Mouse (Mus musculus): ENCODE measurements around the gene Kdm6b. TPM values are rescaled to one million over a fixed set of nuclear protein-coding genes. Genes with fewer than 3 reads are reported as not detected.
A peak's percentile ranks its signal among the peaks of the same experiment; 100 is the strongest.

Gene Kdm6b
- polyA plus RNA-seq, 1 experiment = 14.0 TPM

DNA sequence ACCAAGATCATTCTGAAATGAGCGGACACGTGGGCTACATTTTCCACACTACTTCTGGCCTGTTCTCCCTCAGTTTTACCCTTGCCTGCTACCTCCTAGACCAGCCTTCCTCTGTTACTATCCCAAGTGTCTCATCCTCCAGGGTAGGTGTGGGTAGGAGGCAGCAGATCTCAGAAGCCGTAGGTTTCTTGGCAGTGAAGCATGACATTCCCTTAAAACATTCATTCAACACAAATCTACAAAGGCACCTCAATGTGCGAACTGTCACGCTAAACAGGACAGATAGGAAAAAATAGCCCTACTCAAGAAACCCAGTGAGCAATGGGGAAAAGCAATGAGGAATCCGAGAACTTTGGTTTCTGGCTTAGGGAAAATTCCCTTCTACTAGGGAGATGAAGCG is 927 bp downstream of the Kdm6b start:
- no peak for TF ChIP-seq POLR2A (IDR thresholded peaks at IDR 0.05; ENCODE audit: borderline replicate concordance, insufficient read depth, low read length)
- TF ChIP-seq CTCF (IDR thresholded peaks at IDR 0.05; ENCODE audit: borderline replicate concordance, insufficient read depth, low read depth, low read length) = no peak
- H3K27me3 ChIP-seq (ENCODE audit: control insufficient read depth, insufficient read depth, low read length) = no peaks in the 10 kb centered on the region
- H3K4me1 ChIP-seq (ENCODE audit: control insufficient read depth, insufficient read depth, low read length) = peaks cover 16% of the 10 kb centered on the region; the same call in 1 of the 2 replicates
- peak overlapping the region; percentile 37 for H3K4me3 ChIP-seq (replicated peaks; ENCODE audit: insufficient read depth, low read depth, low read length)
- WGBS = 41% methylated on average over 7 of the region's 7 CpGs
- H3K27ac ChIP-seq (ENCODE audit: insufficient read depth, low read length) = no peak overlapping the region
- DNase-seq = peak in 1 of 2 experiments; percentile 12

DNA sequence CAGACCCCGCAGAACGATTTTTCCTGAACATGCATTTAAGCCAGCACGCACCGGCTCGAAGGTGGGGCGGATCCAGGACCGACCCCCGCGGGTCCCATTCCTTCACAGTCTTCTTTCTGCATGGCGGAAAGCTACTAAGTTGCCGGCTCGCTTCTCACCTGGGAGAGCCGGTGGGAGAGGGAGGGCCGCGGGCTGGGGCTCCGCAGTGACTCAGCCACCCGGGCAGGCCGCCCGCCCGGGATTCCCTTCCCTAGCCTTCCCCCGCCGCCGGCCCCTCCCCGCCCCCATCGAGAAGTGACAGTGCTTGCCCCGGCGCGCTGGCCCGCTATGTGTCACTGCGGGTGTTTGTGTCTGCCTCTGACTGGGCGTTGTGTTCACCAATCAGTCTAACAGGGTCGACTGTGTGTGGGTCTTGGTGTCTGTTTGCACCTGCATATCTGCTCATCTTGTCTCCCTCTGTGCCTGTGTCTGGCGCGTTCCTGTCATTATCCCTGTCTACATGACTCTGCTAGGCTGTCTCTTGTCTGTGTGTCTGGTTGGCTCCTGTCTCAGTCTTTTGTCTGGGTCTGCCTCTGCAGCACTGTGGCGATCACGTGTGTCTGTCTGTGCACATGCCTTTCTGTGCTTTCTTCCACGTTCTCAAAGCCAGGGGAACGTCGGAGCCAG is 1.8 kb downstream of the Kdm6b start:
- WGBS = under 1% methylated on average over 39 of the region's 39 CpGs
- TF ChIP-seq CTCF (IDR thresholded peaks at IDR 0.05; ENCODE audit: borderline replicate concordance, insufficient read depth, low read depth, low read length) (no peak), POLR2A (IDR thresholded peaks at IDR 0.05; ENCODE audit: borderline replicate concordance, insufficient read depth, low read length) (no peak)
- peaks cover 16% of the 10 kb centered on the region; the same call in 1 of the 2 replicates for H3K4me1 ChIP-seq (ENCODE audit: control insufficient read depth, insufficient read depth, low read length)

DNA sequence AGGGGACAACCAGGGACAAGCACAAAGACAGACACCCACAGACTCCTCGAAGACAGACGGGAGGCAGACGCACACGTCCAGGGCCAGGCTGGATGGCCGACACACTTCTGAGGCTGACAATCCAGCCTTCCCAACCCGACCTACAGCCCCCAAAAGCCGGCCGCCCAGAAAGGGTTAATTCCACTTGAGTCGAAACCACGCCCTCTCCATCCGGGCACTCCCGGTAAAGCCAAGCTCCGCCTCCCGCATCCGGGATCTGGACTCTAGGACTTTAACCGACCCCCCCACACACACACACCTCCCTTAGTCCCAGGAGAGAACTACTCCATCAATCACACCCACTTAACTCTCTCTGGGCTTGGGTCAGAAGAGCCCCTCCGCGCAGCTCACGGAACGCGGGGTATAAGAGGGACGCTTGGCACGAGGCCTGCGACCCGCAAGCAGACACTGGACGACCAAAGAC is 2.4 kb downstream of the Kdm6b start:
- Histone ChIP-seq H3K4me3 (replicated peaks; ENCODE audit: insufficient read depth, low read depth, low read length) (peak overlapping the region; percentile 70), H3K27ac (ENCODE audit: insufficient read depth, low read length) (peak overlapping the region; percentile 77), H3K4me1 (ENCODE audit: control insufficient read depth, insufficient read depth, low read length) (peaks cover 16% of the 10 kb centered on the region; the same call in 1 of the 2 replicates), H3K27me3 (ENCODE audit: control insufficient read depth, insufficient read depth, low read length) (no peaks in the 10 kb centered on the region)
- WGBS = under 1% methylated on average over 26 of the region's 26 CpGs
- TF ChIP-seq CTCF (IDR thresholded peaks at IDR 0.05; ENCODE audit: borderline replicate concordance, insufficient read depth, low read depth, low read length) = no peak
- peak; percentile 39; the same call in 1 of the 2 replicates for TF ChIP-seq POLR2A (IDR thresholded peaks at IDR 0.05; ENCODE audit: borderline replicate concordance, insufficient read depth, low read length)
- peak; percentile 92 to 95 for DNase-seq

More for the DNA sequence above, 1.8 kb downstream of the Kdm6b start:
- Histone ChIP-seq H3K27ac (ENCODE audit: insufficient read depth, low read length) (peak overlapping the region; percentile 77), H3K4me3 (replicated peaks; ENCODE audit: insufficient read depth, low read depth, low read length) (peak overlapping the region; percentile 70), H3K27me3 (ENCODE audit: control insufficient read depth, insufficient read depth, low read length) (no peaks in the 10 kb centered on the region)
- DNase-seq = peak in 1 of 2 experiments; percentile 76

DNA sequence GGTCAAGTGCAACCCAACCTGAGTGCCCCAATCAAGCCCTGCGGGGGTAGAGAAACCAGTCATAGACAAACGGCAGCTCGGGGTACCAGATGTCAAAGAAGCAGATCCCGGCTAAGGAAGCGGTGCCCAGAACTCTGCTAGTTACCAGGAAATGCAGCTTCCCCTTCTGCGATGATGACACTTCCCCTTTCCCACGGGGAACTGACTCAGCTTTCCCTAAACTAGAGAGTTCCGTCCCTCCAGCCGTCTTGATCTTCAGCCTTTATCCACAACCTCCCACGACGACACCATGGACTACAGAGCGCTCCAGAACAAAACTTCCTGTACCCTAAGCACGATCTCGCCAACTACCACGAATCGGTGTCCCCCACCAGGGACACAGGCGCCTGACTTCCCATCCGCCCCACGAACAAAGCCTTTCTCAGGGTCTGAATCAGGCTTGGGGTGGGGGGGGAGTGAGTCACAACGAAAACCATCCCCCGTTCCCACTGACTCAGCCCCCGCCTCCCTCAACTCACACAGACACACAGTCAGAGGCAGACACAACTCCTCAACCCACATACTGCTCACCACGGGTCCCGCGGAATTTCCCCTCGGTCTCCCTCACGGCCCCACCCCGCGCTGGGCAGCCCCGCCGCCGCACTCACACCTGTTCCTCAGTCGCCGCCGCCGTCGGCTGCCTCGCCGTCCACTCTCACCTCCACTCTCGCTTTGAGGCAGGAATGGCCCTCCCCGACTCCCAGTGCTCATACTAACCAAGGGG is 3.0 kb downstream of the Kdm6b start:
- under 1% methylated on average over 41 of the region's 41 CpGs for WGBS
- Histone ChIP-seq H3K27ac (ENCODE audit: insufficient read depth, low read length) (peak overlapping the region; percentile 49), H3K27me3 (ENCODE audit: control insufficient read depth, insufficient read depth, low read length) (no peaks in the 10 kb centered on the region), H3K4me3 (replicated peaks; ENCODE audit: insufficient read depth, low read depth, low read length) (peak overlapping the region; percentile 70), H3K4me1 (ENCODE audit: control insufficient read depth, insufficient read depth, low read length) (peaks cover 16% of the 10 kb centered on the region; the same call in 1 of the 2 replicates)
- DNase-seq = no peak
- no peak for TF ChIP-seq POLR2A (IDR thresholded peaks at IDR 0.05; ENCODE audit: borderline replicate concordance, insufficient read depth, low read length)
- no peak for TF ChIP-seq CTCF (IDR thresholded peaks at IDR 0.05; ENCODE audit: borderline replicate concordance, insufficient read depth, low read depth, low read length)

DNA sequence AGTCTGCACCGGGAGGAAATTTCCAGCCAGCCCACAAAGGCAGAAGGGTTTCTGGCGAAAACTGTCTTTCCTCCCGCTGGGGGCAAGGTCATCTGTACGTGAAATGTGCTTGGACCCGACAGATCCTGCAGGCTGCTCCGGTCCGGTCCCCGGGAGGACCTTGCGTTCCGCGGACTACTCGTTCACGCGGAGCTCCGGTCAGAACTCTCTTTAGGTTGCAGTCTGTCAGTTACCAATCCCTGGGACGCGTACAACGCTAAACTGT is 3.5 kb downstream of the Kdm6b start:
- WGBS = under 1% methylated on average over 18 of the region's 18 CpGs
- peak overlapping the region; percentile 49 for H3K27ac ChIP-seq (ENCODE audit: insufficient read depth, low read length)
- peak overlapping the region; percentile 70 for H3K4me3 ChIP-seq (replicated peaks; ENCODE audit: insufficient read depth, low read depth, low read length)
- DNase-seq = peak in 1 of 2 experiments; percentile 49
- H3K4me1 ChIP-seq (ENCODE audit: control insufficient read depth, insufficient read depth, low read length) = peaks cover 16% of the 10 kb centered on the region; the same call in 1 of the 2 replicates
- TF ChIP-seq CTCF (IDR thresholded peaks at IDR 0.05; ENCODE audit: borderline replicate concordance, insufficient read depth, low read depth, low read length) (no peak), POLR2A (IDR thresholded peaks at IDR 0.05; ENCODE audit: borderline replicate concordance, insufficient read depth, low read length) (no peak)
- H3K27me3 ChIP-seq (ENCODE audit: control insufficient read depth, insufficient read depth, low read length) = no peaks in the 10 kb centered on the region

DNA sequence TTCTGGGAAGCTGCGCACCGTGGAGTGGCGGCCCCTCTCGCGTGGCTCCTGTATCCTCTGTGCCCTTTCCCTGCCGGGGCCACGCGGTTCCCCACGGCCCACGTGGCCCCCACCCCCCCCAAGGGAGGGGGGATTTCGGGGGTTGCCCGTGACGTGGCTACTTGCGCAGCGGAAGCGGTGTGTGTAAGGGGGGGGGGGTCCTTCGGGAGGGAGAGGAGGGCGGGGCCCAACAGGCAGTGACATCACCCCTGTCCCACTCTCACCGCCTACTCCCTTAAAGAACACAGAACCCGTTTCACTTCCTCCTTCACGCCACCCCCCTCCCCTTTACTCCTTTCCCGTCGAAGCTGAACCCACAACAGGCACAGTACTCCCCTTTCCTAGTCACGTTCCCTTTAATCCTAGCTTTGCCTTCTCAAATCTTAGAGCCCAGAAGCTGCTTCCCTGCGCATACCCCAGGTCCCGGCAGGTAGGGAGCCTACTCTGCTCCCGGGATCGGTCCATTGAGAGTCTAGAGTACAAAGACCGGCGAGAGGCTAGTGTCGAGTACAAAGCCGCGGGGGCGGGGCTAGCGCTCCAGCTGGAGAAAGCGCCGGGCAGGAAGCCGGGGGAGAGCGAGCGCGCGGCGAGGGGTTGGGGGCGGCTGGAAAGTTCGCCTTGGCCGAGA is 4.0 kb downstream of the Kdm6b start:
- TF ChIP-seq POLR2A (IDR thresholded peaks at IDR 0.05; ENCODE audit: borderline replicate concordance, insufficient read depth, low read length) (no peak), CTCF (IDR thresholded peaks at IDR 0.05; ENCODE audit: borderline replicate concordance, insufficient read depth, low read depth, low read length) (no peak)
- DNase-seq = peak; percentile 76 to 79
- Histone ChIP-seq H3K4me1 (ENCODE audit: control insufficient read depth, insufficient read depth, low read length) (peaks cover 16% of the 10 kb centered on the region; the same call in 1 of the 2 replicates), H3K27ac (ENCODE audit: insufficient read depth, low read length) (peak overlapping the region; percentile 73), H3K27me3 (ENCODE audit: control insufficient read depth, insufficient read depth, low read length) (no peaks in the 10 kb centered on the region), H3K4me3 (replicated peaks; ENCODE audit: insufficient read depth, low read depth, low read length) (peak overlapping the region; percentile 70)
- 2% methylated on average over 45 of the region's 46 CpGs for WGBS

DNA sequence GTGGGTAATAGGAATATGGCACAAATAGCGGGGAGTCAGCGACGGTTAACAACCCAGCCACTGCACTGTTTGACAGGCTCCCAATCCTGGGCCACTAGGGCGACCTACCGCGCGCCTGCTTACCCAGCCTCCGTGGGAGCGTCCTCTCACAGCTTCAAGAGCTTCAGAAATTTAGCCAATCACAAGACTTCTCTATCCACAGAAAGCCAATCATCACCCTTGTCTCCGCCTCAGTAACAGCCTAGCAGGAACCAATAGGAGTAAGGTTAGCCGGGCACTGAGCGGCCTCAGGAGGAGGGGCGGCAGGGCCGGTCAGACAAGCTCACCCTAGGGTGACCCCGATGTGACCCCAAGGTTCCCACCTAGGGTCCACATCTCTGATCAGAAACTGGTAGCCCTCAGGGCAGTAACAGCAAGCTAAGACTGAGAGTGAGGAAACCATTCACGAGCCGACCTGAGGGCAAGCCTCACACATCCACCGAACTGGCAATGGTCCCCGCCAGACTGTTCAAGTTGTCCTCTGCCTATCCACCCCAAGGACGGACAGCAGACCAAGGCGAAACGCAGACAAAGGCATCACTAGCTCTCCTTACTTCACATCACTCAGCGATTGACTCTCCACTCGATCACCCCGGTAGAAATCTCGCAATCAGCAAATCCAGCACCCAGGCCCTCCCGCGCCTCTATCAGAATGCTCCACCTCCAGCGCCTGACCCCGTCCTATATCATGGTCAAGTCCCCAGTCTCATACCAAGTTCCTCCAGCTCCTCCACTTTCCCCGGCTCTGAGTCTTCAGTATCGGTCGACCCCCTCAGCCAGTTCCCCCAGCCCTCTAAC is 4.7 kb downstream of the Kdm6b start:
- under 1% methylated on average over 33 of the region's 33 CpGs for WGBS
- DNase-seq = peak; percentile 86 to 94
- Histone ChIP-seq H3K4me3 (replicated peaks; ENCODE audit: insufficient read depth, low read depth, low read length) (peak overlapping the region; percentile 70), H3K27me3 (ENCODE audit: control insufficient read depth, insufficient read depth, low read length) (no peaks in the 10 kb centered on the region), H3K4me1 (ENCODE audit: control insufficient read depth, insufficient read depth, low read length) (peaks cover 11% of the 10 kb centered on the region; the same call in 1 of the 2 replicates), H3K27ac (ENCODE audit: insufficient read depth, low read length) (peak overlapping the region; percentile 73)
- peak; percentile 26; the same call in 1 of the 2 replicates for TF ChIP-seq POLR2A (IDR thresholded peaks at IDR 0.05; ENCODE audit: borderline replicate concordance, insufficient read depth, low read length)
- TF ChIP-seq CTCF (IDR thresholded peaks at IDR 0.05; ENCODE audit: borderline replicate concordance, insufficient read depth, low read depth, low read length) = no peak

Data from cerebellum, adult 2 months (tissue).